Mouse (Mus musculus) limb, embryonic 11.5 days (tissue): ENCODE data around the gene Kras. TPM values are rescaled to one million over a fixed set of nuclear protein-coding genes. Genes with fewer than 3 reads are reported as not detected.

Experiments used
- ATAC-seq: fragments of 200-750 bp; cut with Nextera tagmentation; 2 replicates; pipeline ENCODE4 v1.8.0; 2017; ENCODE audit warnings: low read depth; ENCODE audit not compliant: insufficient number of reproducible peaks, low FRiP score, low TSS enrichment
- DNase-seq: peaks from one replicate; pipeline ENCODE4 v3.0.0-alpha.2; 2015; ENCODE audit warnings: low spot score
- H3K27ac ChIP-seq: fragments of 300-500 bp; sonication (generic); replicated peaks from 2 replicates; pipeline ENCODE4 v1.5.1; 2014; ENCODE audit warnings: low read depth, mild to moderate bottlenecking, low read length
- H3K27me3 ChIP-seq: fragments of 300-500 bp; sonication (generic); 2 replicates; pipeline ENCODE4 v1.6.1; 2014; ENCODE audit warnings: mild to moderate bottlenecking, low read length, mixed read lengths; ENCODE audit not compliant: control insufficient read depth, insufficient read depth
- H3K36me3 ChIP-seq: fragments of 300-500 bp; sonication (generic); 2 replicates; pipeline ENCODE4 v1.6.1; 2014; ENCODE audit warnings: mild to moderate bottlenecking, low read length, moderate library complexity, mixed read lengths; ENCODE audit not compliant: control insufficient read depth, insufficient read depth
- H3K4me1 ChIP-seq: fragments of 300-500 bp; sonication (generic); 2 replicates; pipeline ENCODE4 v1.6.1; 2014; ENCODE audit warnings: low read length, mixed read lengths; ENCODE audit not compliant: control insufficient read depth, insufficient read depth
- H3K4me2 ChIP-seq: fragments of 300-500 bp; sonication (generic); 2 replicates; pipeline ENCODE4 v1.6.1; 2014; ENCODE audit warnings: low read depth, mild to moderate bottlenecking, moderate library complexity; ENCODE audit not compliant: severe bottlenecking
- H3K4me3 ChIP-seq: fragments of 300-500 bp; sonication (generic); 2 replicates; pipeline ENCODE4 v1.5.1; 2014; ENCODE audit warnings: low read depth, low read length
- H3K9ac ChIP-seq: fragments of 300-500 bp; sonication (generic); 2 replicates; pipeline ENCODE4 v1.6.1; 2014; ENCODE audit warnings: mild to moderate bottlenecking, low read length
- H3K9me3 ChIP-seq: fragments of 300-500 bp; sonication (generic); 2 replicates; pipeline ENCODE4 v1.6.1; 2016; ENCODE audit warnings: low read length; ENCODE audit not compliant: control insufficient read depth
- WGBS: fragments of 180-500 bp; shearing (Covaris S2); extraction: QIAGEN DNeasy Blood & Tissue Kit; methylation state at CpG from one replicate; pipeline ENCODE4 v1.1.7; 2014; 5-methylcytosine and 5-hydroxymethylcytosine counted together
- polyA plus RNA-seq: library from polyadenylated mRNA; unstranded; fragments of >200 nt; fragmentation: Nextera tagmentation; extraction: Ambion mirVana; gene quantifications from 2 replicates; pipeline ENCODE4 v1.2.1, GENCODE M21; 2014

The Kras gene
- polyA plus RNA-seq, 1 experiment from 2014 or later, result 94.8 TPM

DNA sequence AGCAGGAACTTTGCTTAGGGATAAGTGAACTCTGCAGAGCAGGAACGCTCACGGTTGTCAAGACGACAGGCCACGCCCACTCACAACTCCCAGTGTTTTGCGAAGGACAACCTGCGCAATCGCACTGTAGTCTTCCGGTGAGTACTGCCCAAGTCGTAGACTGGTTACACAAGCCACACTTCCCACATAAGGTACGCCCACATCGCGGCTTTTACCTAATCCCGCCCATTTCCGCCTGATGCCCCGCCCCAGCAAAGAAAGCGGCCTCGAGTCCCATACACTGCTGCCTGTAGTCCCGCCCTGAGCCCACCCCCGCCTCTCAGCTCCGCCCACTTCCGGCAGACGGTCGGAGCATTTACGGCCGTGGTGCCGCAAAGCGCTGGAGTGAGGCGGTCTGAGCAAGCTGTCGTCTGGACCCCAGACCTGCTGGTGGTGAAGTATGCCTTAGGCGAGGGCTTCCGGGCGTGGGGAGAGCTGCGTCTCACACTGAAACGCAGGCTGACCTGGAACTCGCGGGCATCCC is 39.2 kb downstream of the Kras start, which contains the start of the genes Casc1 and Etfrf1:
Gene Casc1, minus strand, starts transcription at position 190 of the 523 bp plus-strand sequence.
Gene Etfrf1, plus strand, starts transcription at position 319 of the 523 bp plus-strand sequence.
- peak within 1 kb of the TSS; percentile 88 for H3K9ac ChIP-seq
- H3K4me3 ChIP-seq, result peak within 1 kb of the TSS; percentile 62
- no peaks in the 10 kb centered on the region for H3K9me3 ChIP-seq
- H3K4me1 ChIP-seq, result no peaks in the 10 kb centered on the region; the same call in 1 of the 2 replicates
- H3K4me2 ChIP-seq, result peak within 1 kb of the TSS; percentile 63
- peak; percentile 100 for ATAC-seq
- peak within 1 kb of the TSS; percentile 95 for H3K27ac ChIP-seq
- no peaks in the 10 kb centered on the region for H3K36me3 ChIP-seq
- DNase-seq, result peak; percentile 98
- H3K27me3 ChIP-seq, result no peaks in the 10 kb centered on the region
- WGBS, result 0% methylated on average over 36 of the region's 36 CpGs

DNA sequence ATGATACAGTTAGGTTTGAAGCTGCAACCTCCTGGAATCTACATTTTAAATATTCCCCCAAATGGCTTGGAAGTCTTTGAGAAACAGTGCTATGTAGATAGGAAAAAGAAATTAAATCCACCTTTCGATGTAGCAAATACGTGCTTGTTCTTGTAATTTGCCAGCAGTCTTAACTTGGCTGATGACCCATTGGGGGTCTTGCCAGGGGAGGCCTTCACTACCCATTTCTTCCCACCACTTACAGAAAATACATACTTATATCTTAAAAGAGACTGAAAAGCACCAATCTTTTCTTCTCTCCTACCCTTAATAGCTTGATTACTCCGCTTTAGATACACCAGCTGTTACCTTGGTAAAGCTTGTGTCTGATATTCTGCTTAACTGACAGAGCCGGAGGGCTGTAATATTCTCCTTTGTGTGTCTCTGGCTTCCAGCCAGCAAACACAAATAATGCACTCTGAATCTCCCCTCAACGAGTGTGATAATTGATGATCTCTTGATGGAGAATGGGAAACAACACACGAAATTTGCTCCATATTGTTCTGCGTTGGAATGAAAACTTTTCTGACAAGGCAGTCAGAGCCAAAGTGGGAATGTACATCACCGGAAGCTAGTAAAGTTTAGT is 39.9 kb downstream of the Kras start:
- ATAC-seq, result no peak
- H3K4me3 ChIP-seq, result peak overlapping the region; percentile 18; the same call in 1 of the 2 replicates
- WGBS, result 44% methylated on average over 8 of the region's 8 CpGs
- no peaks in the 10 kb centered on the region for H3K27me3 ChIP-seq
- no peaks in the 10 kb centered on the region for H3K9me3 ChIP-seq
- H3K27ac ChIP-seq, result no peak overlapping the region
- H3K9ac ChIP-seq, result no peak overlapping the region
- no peak for DNase-seq
- no peaks in the 10 kb centered on the region for H3K36me3 ChIP-seq
- peak overlapping the region; percentile 43 for H3K4me2 ChIP-seq
- no peaks in the 10 kb centered on the region; the same call in 1 of the 2 replicates for H3K4me1 ChIP-seq

DNA sequence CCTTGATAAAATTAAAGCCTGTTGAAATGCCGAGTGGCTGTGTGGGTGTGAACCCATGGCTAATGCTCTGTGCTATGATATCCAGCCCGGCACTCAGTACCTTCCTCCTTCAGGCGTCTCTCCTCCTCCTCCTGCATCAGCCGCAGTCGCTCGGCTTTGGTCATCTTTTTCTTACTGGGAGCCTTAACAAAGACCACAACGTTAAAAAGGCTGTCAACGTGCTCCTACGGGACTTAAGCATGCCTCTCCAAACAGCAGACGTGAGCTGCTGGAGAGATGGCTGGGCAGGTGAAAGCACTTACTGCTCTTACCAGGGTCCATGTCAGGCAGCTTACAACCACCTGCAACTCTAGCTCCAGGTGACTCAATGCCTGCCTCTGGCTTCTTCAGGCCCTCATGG is 44.9 kb downstream of the Kras start:
- DNase-seq, result peak; percentile 10
- no peaks in the 10 kb centered on the region; the same call in 1 of the 2 replicates for H3K4me1 ChIP-seq
- no peak overlapping the region for H3K4me3 ChIP-seq
- no peaks in the 10 kb centered on the region for H3K36me3 ChIP-seq
- H3K9ac ChIP-seq, result no peak overlapping the region
- H3K9me3 ChIP-seq, result no peaks in the 10 kb centered on the region
- no peak overlapping the region for H3K4me2 ChIP-seq
- H3K27ac ChIP-seq, result no peak overlapping the region
- H3K27me3 ChIP-seq, result no peaks in the 10 kb centered on the region
- ATAC-seq, result no peak
- 75% methylated on average over 10 of the region's 10 CpGs for WGBS

- peak; percentile 16 for DNase-seq
- no peaks in the 10 kb centered on the region for H3K4me1 ChIP-seq
- H3K27me3 ChIP-seq, result no peaks in the 10 kb centered on the region
- WGBS, result 91% methylated on average over 6 of the region's 6 CpGs
- H3K4me2 ChIP-seq, result no peak overlapping the region
- H3K27ac ChIP-seq, result no peak overlapping the region
- H3K9ac ChIP-seq, result no peak overlapping the region
- no peaks in the 10 kb centered on the region for H3K36me3 ChIP-seq
- ATAC-seq, result no peak
- H3K9me3 ChIP-seq, result no peaks in the 10 kb centered on the region
- no peak overlapping the region for H3K4me3 ChIP-seq
These were observed 45.6 kb downstream of the Kras start for GRCm38 (mm10) chr6:145204440-145204839.

DNA sequence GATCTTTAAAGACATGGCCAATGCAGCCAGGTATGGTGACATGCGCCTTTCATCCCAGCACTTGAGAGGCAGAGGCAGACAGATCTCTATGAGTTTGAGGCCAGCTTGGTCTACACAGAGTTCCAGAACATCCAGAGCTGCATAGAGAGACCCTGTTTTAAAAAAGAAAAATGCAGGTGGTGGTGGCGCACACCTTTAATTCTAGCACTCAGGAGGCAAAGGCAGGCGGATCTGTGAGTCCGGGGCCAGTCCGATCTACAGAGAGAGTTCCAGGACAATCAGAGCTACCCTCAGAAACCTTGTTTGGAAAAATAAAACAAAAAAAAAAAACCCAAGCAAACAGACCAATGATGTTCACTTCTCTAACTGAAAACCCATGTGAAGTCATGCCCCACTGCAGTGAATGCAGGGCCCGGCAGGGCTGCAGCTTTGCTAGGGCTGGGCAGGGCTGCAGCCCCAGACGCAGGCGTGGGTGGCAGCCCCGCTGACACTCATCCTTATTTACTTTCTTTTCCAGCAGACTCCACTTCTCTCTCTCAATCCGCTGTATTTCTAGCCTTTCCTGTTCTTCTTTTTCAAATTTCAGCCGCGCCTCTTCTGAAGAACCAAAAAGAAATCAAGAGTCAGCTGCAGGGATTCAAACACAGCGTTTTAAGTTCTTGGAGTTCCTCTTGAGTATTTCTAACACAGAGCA is 47.5 kb downstream of the Kras start:
- no peaks in the 10 kb centered on the region for H3K27me3 ChIP-seq
- 84% methylated on average over 13 of the region's 13 CpGs for WGBS
- no peak overlapping the region for H3K4me3 ChIP-seq
- no peaks in the 10 kb centered on the region for H3K9me3 ChIP-seq
- no peak overlapping the region for H3K9ac ChIP-seq
- H3K36me3 ChIP-seq, result no peaks in the 10 kb centered on the region
- ATAC-seq, result no peak
- DNase-seq, result peak; percentile 4
- H3K27ac ChIP-seq, result no peak overlapping the region
- no peak overlapping the region for H3K4me2 ChIP-seq
- H3K4me1 ChIP-seq, result no peaks in the 10 kb centered on the region

- Histone ChIP-seq H3K27me3 (no peaks in the 10 kb centered on the region), H3K4me2 (no peak overlapping the region), H3K9me3 (no peaks in the 10 kb centered on the region), H3K27ac (no peak overlapping the region), H3K36me3 (no peaks in the 10 kb centered on the region), H3K4me3 (no peak overlapping the region), H3K4me1 (no peaks in the 10 kb centered on the region), H3K9ac (no peak overlapping the region)
- DNase-seq (no peak), ATAC-seq (no peak)
- WGBS, result 91% methylated on average over 8 of the region's 8 CpGs
These were observed 51.9 kb downstream of the Kras start for GRCm38 (mm10) chr6:145197949-145198686.

DNA sequence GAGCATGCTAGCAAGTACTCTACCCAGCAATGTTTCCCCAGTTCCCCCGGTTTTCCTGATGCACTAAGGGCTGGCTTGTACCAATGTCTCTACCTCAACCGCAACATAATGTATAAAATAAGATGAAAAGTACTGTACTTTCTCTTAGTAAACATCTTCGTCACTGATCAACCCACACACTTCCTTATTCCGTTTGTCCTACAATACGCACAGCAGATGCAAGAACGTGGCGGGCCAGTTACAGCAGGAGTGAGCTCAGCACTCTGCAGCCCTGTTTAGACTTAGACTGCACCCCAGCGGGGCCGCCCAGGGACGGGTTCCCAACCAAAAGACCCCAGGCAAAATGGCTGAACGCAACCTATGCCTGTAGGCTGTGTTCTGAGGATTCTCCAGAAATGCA is 56.6 kb downstream of the Kras start:
- WGBS, result 80% methylated on average over 11 of the region's 11 CpGs
- no peaks in the 10 kb centered on the region for H3K4me1 ChIP-seq
- ATAC-seq (no peak), DNase-seq (no peak)
- no peak overlapping the region for H3K9ac ChIP-seq
- H3K27ac ChIP-seq, result no peak overlapping the region
- no peak overlapping the region for H3K4me2 ChIP-seq
- H3K9me3 ChIP-seq, result no peaks in the 10 kb centered on the region
- no peak overlapping the region for H3K4me3 ChIP-seq
- no peaks in the 10 kb centered on the region for H3K27me3 ChIP-seq
- H3K36me3 ChIP-seq, result no peaks in the 10 kb centered on the region

GRCm38 (mm10) chr6:145193038-145193437 is 57.0 kb downstream of the Kras start:
- Histone ChIP-seq H3K4me2 (no peak overlapping the region), H3K9ac (no peak overlapping the region), H3K4me3 (no peak overlapping the region), H3K4me1 (no peaks in the 10 kb centered on the region), H3K36me3 (no peaks in the 10 kb centered on the region), H3K9me3 (no peaks in the 10 kb centered on the region), H3K27ac (no peak overlapping the region), H3K27me3 (no peaks in the 10 kb centered on the region)
- DNase-seq (no peak), ATAC-seq (no peak)
- 87% methylated on average over 3 of the region's 3 CpGs for WGBS
